Mouse (Mus musculus) CD8-positive naive resting alpha-beta T cell, adult 2 months (primary cell): Measurements from ENCODE around the gene Lrp1.

Experiments used
- DNase-seq, 2 experiments: peaks; one replicate each; pipeline ENCODE4 v3.0.0; 2022; ENCODE audit warnings: low read depth in 2 of 2, low spot score in 2 of 2

Gene Lrp1

GRCm38 (mm10) chr10:127616261-127616679 is 4.7 kb downstream of the Lrp1 start:
- DNase-seq: no peak

- DNase-seq: no peak
Observed at GRCm38 (mm10) chr10:127615591-127615990, 5.4 kb downstream of the Lrp1 start.

- no peak for DNase-seq
Observed at GRCm38 (mm10) chr10:127615034-127615374, 5.9 kb downstream of the Lrp1 start.

- no peak for DNase-seq
Observed at GRCm38 (mm10) chr10:127614236-127615033, 6.5 kb downstream of the Lrp1 start.

- DNase-seq: no peak
Observed at GRCm38 (mm10) chr10:127612079-127612775, 8.7 kb downstream of the Lrp1 start.

GRCm38 (mm10) chr10:127610066-127610415 is 10.9 kb downstream of the Lrp1 start:
- DNase-seq: no peak

GRCm38 (mm10) chr10:127609415-127610065 is 11.4 kb downstream of the Lrp1 start:
- no peak for DNase-seq

- DNase-seq: no peak
Observed at GRCm38 (mm10) chr10:127607059-127607458, 13.9 kb downstream of the Lrp1 start.

GRCm38 (mm10) chr10:127605756-127606155 is 15.2 kb downstream of the Lrp1 start:
- DNase-seq: no peak

- DNase-seq: no peak
Observed at GRCm38 (mm10) chr10:127605251-127605547, 15.7 kb downstream of the Lrp1 start.

GRCm38 (mm10) chr10:127604465-127605250 is 16.3 kb downstream of the Lrp1 start:
- DNase-seq: no peak

GRCm38 (mm10) chr10:127603437-127604371 is 17.2 kb downstream of the Lrp1 start:
- no peak for DNase-seq

GRCm38 (mm10) chr10:127602194-127602593 is 18.8 kb downstream of the Lrp1 start:
- DNase-seq: no peak

- DNase-seq: no peak
Observed at GRCm38 (mm10) chr10:127599779-127600541, 21.0 kb downstream of the Lrp1 start.

- DNase-seq: no peak
Observed at GRCm38 (mm10) chr10:127599252-127599651, 21.7 kb downstream of the Lrp1 start.

- DNase-seq: no peak
Observed at GRCm38 (mm10) chr10:127598607-127599006, 22.3 kb downstream of the Lrp1 start.

GRCm38 (mm10) chr10:127597311-127597901 is 23.5 kb downstream of the Lrp1 start:
- no peak for DNase-seq

GRCm38 (mm10) chr10:127596321-127596941 is 24.5 kb downstream of the Lrp1 start:
- DNase-seq: no peak
